Mouse (Mus musculus) neural tube, embryonic 10.5 days (tissue): Measurements from ENCODE around the gene Atp6ap2.
"Not testable (repeated sequence)": the region's sequence is repeated elsewhere in the genome, so short reads cannot be mapped to it uniquely, and the experiment has no call there.

Source experiments
- DNase-seq: peaks from one replicate; pipeline ENCODE4 v3.0.0-alpha.2; 2017; ENCODE audit warnings: low spot score; ENCODE audit errors: extremely low spot score

The Atp6ap2 gene

DNA sequence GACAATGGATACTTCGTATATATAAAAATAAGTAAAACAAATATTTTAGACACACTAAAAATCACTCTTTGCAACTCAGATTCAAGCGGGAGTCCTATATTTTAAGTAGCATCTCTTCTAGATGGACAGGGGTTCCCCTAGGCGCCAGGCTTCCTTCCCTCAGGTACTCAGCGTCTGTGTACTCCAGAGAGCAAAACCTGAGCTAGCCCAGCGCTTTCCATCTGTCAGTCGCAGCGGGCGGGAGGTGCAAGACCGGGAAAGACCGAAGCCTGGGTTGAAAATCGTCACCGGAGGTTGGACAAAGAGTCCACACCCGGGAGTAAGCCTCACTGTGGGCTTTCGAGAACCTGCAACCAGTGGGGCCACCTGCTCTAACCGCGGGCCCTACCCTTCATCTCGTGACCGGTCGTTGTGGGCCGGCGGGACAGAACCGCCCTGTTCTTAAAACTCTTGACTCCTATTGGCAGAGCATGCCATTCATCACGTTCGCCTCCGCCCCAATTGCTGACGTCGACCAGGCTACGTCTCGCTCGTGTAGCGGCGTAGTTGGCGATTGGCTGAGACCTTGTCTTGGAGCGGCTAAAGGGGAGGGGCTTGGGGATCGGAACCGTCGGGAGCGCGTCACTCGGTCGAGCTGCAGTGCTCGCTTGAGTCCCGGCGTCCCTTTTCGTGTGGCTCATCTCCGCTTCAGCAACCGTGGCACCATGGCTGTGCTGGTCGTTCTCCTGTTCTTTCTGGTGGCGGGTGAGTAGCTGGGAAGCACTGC lies at the start of gene Atp6ap2:
TSS of gene Atp6ap2 (plus strand) at position 610 of the 766 bp plus-strand sequence.
- DNase-seq: peak; percentile 84

GRCm38 (mm10) chrX:12544417-12544816 lies 43.2 kb upstream of the Atp6ap2 start:
- no peak for DNase-seq

DNA sequence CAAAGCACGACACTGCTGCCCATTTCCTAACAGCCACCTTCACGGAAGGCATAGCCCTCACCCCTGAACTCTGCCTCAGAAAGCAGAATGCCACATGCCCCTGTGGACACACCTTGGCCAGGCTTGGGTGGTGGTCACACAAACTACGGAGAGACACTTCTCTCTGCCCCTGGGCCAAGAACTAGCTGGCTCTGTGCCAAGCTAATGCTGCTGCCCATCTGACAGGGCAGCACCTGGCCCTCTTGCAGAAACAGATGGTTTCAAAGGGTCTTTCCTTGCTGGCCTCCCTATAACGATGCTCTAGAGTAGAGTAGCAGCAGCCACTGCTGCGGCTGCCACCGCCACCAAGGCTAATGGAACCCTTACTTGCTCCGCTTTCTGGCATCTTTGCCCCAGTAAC lies 30.5 kb upstream of the Atp6ap2 start:
- DNase-seq: no peak

DNA sequence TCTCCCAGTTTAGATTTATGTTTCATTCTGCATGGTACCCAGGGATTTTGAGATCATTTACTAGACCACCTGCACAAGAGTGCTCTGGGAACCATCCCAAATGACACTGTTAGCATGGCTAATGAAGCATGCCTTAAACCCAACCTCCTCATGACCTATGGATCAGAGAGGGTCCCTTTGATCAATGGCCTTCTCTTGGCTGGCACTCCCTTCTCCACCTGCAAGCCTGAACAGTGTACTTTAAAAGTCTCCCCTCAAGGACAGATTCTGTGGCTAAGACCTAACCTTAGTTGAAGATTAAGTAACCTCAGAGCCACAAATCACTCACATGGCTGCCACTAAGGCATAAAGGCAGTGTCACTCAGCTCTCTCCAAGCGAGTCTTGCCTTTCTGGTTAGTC lies 16.2 kb upstream of the Atp6ap2 start:
- no peak for DNase-seq

DNA sequence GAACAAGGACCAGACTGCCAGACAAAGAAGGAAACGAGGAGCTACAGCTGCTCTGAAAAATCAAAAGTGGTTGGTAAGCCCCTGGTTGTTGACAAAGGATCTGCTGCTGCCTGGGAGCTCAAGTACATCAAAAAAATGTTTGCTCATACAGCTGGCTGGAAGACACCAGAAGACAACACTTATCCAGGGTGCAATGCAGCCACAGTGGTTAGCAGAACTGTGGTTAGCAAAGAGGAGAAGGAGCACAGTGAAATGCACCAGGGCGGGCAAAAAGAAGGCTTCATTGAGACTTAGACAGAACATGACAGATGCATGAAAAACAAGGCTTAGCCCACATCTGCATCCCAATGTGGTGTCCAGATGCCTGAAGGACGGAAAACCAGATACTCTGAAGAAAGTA lies 9.7 kb upstream of the Atp6ap2 start:
- DNase-seq: peak; percentile 18

DNA sequence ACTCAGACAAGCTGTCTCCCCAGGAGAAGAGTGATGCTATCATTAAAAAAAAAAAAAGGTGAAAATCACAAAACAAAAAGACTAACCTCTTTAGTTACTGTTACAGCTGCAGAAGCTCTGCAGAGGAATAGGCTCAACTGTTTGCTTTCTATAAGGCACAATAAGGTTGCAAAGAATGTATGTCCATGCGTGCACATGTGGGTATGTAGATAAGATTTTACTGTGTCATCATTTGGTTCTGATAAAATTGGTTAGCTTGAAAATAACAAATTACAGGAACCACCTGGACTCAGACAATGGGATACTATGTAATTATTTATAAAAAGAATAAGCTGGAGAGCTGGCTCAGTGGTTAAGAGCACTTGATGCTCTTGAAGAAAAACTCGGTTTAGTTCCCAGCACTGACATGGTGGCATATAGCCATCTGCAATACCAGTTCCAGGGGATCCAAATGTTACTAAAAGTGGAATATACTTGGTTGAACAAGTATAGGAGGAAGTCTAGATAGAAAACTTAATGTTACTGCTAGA lies 9.2 kb upstream of the Atp6ap2 start:
- no peak for DNase-seq

DNA sequence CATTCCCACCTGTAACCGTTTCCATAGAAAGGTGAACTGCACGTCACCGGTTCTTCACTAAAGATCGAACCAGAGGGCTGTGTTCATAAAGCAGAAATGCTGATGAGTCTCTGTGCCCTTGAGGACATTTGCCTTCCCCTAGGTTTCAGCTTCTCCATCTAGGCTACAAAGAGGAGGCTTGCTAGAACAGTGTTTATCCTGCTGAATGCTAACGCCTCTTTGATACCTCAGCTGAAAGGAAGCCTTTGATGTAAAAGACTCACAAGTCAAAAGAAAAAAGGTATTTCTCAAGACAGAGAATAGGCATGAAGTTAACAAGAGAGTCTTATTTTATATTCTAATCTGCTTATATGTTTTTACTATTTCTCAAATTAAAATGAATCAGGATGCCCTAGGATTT lies 4.3 kb upstream of the Atp6ap2 start:
- DNase-seq: no peak

DNA sequence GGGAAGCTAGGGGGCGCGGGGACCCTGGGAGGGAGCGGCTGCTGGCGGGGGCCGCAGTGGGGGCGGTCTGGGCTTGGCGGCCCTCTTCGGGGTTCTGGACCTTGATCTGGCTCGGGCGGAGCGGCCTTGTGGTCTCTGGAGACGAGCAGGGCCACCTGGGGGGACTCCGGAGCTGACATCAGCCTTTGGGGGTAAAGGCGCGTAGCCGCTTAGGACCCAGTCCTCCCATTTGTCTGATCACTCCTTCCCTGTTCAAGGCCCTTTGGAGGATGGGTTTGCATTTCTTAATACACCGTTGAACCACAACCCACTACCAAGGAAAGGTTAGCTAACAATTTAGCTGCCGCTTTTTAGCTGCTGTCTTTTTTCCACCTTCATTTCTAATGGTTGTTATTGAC lies 356 bp downstream of the Atp6ap2 start:
- DNase-seq: no peak

GRCm38 (mm10) chrX:12591401-12591943 lies 3.9 kb downstream of the Atp6ap2 start:
- no peak for DNase-seq

GRCm38 (mm10) chrX:12592011-12592410 lies 4.4 kb downstream of the Atp6ap2 start:
- no peak for DNase-seq

- DNase-seq: no peak
These were observed 6.2 kb downstream of the Atp6ap2 start for GRCm38 (mm10) chrX:12593824-12594223.

DNA sequence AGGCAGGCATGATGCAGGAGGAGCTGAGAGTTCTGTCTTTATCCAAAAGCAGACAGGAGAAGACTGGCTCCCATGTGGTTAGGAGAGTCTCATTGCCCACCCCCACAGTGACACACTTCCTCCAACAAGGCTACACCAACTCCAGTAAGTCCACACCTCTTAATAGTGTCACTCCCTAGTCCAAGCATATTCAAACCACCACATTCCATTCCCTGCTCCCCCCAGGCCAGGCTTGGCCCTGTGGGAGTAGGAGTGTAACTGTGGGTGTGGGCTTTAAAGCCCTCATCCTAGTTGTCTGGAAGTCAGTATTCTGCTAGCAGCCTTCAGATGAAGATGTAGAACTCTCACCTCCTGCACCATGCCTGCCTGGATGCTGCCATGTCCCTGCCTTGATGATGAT lies 22.9 kb downstream of the Atp6ap2 start:
- DNase-seq: not testable (repeated sequence)

- DNase-seq: no peak
These were observed 23.6 kb downstream of the Atp6ap2 start for GRCm38 (mm10) chrX:12611211-12611610.

DNA sequence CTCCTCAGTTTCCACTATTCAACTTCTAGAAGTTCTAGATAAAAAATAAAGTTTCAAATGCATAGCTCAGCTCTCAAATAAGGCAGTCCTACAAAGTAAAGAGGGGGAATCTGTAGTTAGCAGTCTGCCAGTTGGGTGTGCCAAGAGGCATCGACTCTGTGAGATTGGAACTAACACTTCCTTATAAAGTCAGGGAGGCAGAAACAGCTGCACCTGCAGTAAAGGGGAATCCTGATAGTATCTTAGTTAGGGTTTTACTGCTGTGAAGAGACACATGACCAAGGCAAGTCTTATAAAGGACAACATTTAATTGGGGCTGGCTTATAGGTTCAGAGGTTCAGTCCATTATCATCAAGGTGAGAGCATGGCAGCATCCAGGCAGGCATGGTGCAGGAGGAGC lies 24.8 kb downstream of the Atp6ap2 start:
- not testable (repeated sequence) for DNase-seq

GRCm38 (mm10) chrX:12625131-12625530 lies 37.5 kb downstream of the Atp6ap2 start:
- DNase-seq: no peak

- no peak for DNase-seq
These were observed 57.4 kb downstream of the Atp6ap2 start for GRCm38 (mm10) chrX:12644976-12645375.

DNA sequence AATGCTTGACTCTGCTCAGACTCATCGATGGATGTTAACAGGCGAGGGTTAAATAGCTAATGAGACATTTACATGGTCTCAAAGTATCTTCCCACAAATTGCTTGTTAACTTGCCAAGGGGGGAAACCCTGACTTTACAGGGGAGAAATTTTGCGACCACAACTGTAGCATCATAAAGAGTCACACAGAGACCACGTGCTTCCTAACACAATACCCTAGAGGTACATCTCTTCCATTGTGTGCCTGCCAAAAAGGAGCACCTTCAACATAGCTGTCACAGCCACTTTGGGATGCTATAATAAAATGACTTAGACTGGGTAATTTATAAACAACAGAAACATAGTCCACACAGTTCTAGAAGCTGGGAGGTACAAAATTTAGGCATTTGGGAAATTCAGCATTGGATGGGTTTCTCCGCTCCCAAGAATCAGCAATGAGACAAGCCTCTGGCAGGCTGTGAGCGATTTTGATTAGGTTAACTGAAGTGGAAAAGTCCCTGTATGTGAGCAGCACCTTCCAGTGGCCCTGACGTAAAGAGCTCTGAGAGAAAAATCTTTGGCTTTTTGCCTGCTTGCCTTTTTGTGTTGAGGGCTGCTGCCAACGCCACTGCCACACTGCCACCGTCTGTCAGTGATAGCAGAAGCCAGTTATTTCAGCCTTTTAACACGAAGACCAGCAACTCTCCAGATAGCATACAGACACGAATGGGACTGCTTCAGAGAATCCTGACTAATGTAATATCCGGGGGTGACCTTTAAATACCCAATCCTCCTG lies 58.1 kb downstream of the Atp6ap2 start:
- no peak for DNase-seq

DNA sequence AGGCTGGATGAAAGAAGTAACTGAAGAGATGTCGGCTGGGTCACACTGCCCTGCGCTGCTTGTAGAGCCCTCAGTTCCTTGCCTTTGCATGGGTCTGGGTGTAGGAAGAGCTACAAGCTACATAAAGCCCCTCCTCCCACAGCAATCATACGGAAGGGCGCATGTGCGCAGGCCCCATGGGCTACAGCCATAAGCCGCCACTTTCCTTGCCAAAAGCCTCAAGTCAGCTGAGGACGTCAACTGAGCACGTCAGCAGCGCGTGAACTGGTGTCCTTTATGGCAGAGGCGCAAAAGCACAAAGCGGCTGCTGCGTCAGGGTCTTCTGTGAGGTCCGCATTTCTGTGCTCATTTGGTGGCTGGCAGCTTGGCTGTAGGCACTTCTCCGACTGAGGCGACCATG lies 64.3 kb downstream of the Atp6ap2 start:
- no peak for DNase-seq

GRCm38 (mm10) chrX:12653879-12654278 lies 66.3 kb downstream of the Atp6ap2 start:
- no peak for DNase-seq
